Mouse (Mus musculus) left cerebral cortex, postnatal 25 days (tissue): ENCODE results near the gene Lrrc45. TPM values are rescaled to one million over a fixed set of nuclear protein-coding genes. Genes with fewer than 3 reads are reported as not detected.
"Not testable (repeated sequence)": the region's sequence is repeated elsewhere in the genome, so short reads cannot be mapped to it uniquely, and the experiment has no call there.

Source experiments
- DNase-seq, 2 experiments: peaks; one replicate each; pipeline ENCODE4 v3.0.0; 2022; ENCODE audit warnings: low spot score in 2 of 2, mixed read lengths in 1 of 2
- intact Hi-C: fragments of 180-260 bp; cut with DNase I; formaldehyde crosslinking; loops from one replicate; pipeline ENCODE4 v1.15.1; 2025
- total RNA-seq, 2 experiments: library from RNA; stranded (reverse); gene quantifications; 2 replicates each; pipeline ENCODE4 v1.2.3; 2021

The Lrrc45 gene
- 10 to 100 TPM; 50.4 to 60.0 TPM for total RNA-seq

DNA sequence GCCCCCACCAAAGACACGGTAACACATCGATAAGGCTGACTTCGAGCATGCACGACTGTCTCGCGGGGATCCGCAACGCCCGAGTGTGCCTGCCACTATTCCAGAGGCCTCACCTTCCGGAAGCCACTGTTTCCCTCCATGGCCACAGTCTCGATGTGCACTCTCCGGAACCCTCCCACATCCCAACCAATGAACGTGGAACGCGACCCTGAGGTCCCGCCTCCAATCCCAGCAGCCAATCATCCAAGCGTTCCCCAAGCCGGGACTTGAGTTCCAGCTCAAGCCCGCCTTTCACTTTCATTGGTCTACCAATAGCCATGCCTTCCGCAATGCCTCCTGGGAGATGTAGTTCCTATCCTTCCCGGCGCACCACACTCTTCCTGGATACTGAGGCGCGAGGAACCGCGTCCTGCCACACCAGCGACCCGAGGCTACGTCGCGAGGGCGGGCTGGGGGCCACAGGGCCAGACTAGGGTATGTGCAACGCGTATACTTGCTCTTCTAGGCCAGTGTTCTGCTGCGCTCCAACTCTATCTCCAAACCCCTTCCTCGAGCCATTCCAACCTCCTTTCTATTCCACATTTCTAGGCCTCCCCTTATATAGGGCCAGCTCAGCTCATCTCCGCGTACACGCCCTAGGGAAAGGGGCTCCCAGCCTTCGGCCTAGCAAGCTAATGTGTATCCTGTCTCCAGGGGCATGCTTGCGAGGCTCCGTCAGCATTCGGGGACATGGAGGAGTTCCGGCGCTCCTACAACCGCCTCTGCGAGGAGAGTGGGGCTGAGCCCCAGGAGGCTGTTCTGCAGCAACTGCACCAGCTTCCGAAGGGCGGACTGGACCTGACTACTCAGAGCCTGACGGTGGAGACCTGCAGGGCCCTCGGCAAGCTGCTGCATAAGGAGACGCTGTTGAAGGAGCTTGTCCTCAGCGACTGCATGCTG lies at the start of gene Lrrc45, which contains the start of gene Cenpx:
Gene Lrrc45 (plus strand): TSS at position 346 of the 939 bp plus-strand sequence.
Gene Cenpx (minus strand): TSS at position 159 of the 939 bp plus-strand sequence.
- peak; percentile 97 to 100 for DNase-seq
- intact Hi-C loops: loop anchor here (2.0 kb wide), 4 partner anchors 55 to 133 kb away; partner anchors contain the start of genes Arhgdia and Sirt7

DNA sequence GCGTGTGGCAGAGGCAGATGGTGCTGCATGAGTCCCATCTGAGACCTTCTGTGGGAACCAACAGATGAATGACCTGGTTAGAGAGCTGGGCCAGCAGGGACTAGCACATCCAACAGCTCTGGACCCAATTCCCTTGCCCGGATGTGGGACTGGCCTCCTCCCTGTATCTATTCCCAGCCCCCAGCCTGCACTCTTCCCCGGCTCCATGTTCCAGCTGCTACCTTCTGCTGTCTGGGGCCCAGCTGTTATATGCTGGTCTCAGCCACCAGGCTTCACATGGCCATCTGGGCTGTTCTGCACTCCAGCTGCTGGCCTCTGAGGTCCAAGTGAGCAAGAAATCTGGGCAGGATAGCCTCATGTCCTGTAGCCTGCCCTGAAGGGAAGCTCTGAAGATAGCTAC lies 48.3 kb upstream of the Lrrc45 start:
- intact Hi-C loops: no loop called here
- no peak for DNase-seq

DNA sequence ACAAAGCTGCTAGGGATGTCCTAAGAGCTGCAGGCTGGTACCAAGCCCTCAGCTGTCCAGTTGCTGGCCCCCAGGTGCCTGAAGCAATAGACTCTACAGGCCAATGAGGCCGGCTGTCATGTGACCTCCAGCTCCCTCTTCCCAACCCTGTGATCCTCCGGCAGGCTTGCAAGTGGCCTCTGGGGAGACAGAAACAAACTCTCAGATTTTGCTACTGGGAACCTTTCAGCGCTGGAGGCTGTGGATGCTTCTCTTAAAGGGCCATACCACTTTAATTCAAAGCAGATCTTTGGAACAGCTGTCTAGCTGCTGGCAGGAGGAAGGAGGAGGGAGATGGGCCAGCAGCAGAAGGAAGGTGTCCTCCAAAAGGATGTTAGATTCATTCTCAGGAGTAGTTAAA lies 47.1 kb upstream of the Lrrc45 start:
- intact Hi-C loops: no loop called here

DNA sequence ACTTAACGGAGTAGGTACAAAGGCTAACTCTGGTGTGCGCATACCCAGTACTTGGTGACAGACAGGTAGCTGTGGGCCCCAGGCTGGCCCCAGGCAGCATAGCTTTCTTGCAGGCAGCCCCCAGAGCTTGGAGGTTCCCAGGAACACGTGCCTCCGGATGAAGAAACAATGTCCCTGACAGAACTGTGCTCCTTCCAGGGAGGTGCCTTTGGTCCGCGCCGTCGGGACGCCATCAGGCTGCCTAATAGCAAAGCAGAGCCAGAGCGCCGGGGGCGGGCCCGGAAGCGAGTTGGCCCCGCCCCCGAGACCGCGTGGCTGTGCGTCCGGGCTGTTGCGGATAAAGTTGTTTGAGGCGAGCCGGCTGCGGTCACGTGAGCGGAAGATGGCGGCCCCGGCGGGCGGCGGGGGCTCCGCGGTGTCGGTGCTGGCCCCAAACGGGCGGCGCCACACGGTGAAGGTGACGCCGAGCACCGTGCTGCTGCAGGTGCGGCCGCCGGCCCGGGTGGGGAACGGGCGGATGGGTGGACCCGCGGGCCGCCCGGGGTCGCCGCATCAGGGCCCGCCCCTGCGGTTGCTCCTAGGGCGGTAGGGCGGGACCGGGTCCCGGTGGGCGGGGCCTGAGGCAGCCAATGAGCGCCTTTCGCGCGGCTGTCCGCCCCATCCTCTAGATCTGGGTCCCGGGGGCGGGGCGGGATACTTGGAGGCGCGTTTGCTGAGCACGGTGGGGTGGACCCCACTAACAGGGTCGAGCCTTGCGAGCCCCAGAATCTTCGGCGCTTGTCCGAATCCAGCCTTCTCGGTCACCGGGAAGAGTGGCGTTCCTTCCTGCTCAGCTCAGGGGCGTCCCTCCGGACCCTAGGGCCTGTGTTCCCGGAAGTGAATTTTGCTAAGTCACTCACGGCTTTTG lies 40.8 kb upstream of the Lrrc45 start, which contains the start of gene Aspscr1:
Gene Aspscr1 (plus strand): TSS at position 287 of the 907 bp plus-strand sequence.
- intact Hi-C loops: loop anchor here (2.0 kb wide), 1 partner anchor 40 kb away; the partner anchor contains the start of gene Mafg
- DNase-seq: peak; percentile 94

More for the DNA sequence above, 47.1 kb upstream of the Lrrc45 start:
- no peak for DNase-seq

DNA sequence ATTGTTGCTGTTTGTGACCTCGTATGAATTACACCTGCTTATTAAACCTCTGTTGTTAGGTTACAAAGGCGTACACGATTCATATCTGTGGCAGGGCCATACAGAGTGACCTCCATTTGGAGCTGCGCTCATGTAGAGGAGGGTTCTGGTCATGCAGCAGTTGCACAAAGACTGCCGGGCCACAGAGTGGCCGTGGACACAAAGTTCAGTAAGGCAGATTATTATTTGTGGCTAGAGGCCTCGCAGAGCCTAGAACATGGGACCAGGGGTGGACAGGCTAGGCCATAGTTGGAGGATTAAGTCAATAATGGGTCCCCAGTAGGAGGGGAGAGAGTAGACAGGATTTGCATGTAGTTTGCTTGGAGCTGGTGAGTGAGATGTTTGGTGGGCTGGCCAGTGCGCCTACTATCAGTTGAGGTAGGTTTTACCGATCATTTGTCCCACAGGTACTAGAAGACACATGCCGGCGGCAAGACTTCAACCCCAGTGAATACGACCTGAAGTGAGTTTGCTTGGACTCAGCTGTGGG lies 40.1 kb upstream of the Lrrc45 start:
- intact Hi-C loops: loop anchor here (2.0 kb wide), 1 partner anchor 41 kb away; the partner anchor contains the start of gene Mafg
- no peak for DNase-seq

DNA sequence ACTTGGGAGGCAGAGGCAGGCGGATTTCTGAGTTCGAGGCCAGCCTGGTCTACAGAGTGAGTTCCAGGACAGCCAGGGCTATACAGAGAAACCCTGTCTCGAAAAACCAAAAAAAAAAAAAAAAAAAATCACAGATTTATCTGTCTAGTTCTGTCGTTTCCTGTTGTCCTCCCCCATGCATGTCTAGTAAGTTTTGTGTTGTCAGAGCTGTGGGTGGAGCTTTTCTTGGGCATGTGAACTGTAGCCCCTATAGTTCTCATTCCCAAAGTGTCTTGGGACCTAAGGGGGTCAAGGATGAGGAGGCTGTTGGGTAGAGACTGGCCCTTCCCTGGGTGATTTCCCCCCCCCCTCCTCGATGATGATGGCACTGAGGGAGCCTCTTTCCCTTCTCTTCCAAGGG lies 37.9 kb upstream of the Lrrc45 start:
- intact Hi-C loops: not testable (repeated sequence)

DNA sequence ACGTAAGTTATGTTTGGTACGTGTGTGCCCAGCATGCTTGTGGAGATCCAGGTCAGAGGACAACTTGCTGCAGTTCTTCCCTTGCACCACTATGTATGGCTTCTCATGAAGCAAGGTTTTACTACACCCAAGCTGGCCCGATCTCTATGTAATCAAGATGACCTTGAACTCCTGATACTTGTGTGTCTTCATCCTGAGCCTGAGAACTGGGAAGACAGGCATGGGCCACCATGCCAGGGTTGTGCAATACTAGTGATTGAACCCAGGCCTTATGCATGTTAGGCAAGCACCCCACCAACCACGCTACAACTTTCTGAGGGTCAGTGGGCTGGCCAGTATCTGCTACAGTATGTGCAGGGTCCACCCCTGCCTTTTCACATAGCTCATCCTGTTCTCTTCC lies 36.8 kb upstream of the Lrrc45 start:
- no peak for DNase-seq
- intact Hi-C loops: no loop called here

More for the DNA sequence above, 37.9 kb upstream of the Lrrc45 start:
- DNase-seq: not testable (repeated sequence)

DNA sequence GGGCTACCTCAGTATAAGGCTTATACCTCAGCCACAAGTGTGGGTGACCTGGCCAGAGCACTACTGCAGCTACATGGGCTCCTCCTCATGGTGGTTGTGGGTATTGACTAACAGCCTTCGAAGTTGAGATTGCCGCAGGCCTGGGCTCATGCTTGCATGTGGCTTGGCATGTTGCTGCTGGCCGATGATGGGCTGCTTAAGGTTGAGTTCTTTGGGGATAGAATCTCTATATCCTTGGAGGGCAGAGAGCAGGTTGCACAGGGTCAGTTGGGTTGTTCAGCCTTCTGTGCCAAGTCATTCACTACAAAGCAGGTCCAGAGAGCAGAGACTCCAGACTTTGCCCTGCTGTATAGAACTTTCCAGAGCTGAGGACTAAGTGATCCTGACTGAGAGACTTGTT lies 33.8 kb upstream of the Lrrc45 start:
- no peak for DNase-seq

DNA sequence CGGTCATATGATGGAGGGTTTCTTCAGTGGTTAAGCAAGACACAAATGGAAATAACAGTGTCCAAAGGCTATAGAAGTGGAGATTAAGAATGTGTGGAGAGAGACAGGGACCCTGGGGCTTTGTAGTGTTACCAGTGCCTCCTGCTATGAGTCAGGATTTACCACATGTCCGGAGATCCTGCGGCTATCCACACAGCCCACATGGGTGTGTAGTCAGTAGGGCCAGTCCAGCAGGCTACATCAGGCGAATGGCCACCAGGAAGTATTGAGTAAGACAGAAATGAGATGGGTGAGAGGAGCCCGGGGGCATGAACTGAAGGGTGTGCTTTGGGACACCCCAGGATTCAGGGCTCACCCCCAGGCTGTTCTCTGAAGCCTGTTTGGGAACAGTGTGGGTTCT lies 31.0 kb upstream of the Lrrc45 start:
- intact Hi-C loops: no loop called here
- no peak for DNase-seq

More for the DNA sequence above, 33.8 kb upstream of the Lrrc45 start:
- intact Hi-C loops: no loop called here

DNA sequence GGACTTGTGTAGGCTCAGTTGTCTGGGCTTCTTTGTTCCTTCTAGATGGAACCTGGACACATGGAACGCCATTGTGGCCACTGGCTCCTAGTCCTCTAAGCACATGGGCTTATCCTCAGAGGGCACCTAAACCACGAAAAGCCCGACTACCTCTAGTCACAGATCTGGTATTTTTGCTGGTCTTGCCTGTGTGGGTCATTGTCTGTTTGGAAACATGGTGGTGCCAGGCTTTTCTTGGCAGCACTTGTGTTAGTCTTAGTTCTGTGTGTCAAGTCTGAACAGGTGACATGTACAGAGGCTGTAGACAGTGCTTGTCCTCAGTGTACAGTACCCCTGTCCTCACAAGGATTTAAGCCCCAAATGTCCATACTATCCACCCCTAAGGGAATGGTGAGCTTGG lies 30.2 kb upstream of the Lrrc45 start:
- intact Hi-C loops: no loop called here
- no peak for DNase-seq

DNA sequence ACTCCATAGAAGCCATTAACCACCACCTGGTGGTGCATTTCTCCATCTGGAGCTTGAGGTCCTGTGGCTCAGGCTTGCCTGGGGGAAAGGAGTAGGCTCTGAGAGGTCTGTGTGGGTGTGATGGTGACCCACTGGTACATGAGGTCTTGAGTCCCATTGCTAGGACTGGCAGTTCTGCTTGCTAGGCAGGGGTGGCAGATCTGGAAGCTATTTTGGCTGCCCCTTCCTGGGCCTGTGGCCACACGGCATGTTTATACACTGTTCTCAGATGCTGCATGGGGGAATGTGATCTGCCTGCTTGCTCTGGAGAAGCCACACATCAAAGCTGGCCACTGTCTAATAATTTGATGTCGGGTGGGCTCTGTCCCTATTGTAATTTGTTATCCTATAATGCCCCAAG lies 29.6 kb upstream of the Lrrc45 start:
- DNase-seq: no peak
- intact Hi-C loops: no loop called here

DNA sequence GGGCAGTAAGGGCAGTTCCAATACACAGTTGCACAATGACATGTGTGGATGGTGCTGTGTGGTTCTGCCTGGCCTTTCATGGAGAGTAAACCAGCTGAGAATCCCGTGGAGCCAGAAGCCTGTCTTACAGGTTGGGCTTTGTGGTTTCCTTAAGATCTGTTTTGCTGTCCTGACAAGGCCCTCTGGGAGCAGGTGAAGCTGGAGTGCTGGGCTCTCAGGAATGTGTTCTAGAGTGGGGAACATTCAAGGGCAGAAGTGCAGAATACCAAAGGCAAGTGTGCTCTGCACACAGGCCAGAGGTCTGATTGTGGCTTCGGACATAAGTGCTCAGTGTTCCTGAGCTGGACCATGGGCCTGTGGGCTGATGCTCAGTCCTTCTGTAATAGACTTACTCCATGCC lies 29.1 kb upstream of the Lrrc45 start:
- DNase-seq: no peak

DNA sequence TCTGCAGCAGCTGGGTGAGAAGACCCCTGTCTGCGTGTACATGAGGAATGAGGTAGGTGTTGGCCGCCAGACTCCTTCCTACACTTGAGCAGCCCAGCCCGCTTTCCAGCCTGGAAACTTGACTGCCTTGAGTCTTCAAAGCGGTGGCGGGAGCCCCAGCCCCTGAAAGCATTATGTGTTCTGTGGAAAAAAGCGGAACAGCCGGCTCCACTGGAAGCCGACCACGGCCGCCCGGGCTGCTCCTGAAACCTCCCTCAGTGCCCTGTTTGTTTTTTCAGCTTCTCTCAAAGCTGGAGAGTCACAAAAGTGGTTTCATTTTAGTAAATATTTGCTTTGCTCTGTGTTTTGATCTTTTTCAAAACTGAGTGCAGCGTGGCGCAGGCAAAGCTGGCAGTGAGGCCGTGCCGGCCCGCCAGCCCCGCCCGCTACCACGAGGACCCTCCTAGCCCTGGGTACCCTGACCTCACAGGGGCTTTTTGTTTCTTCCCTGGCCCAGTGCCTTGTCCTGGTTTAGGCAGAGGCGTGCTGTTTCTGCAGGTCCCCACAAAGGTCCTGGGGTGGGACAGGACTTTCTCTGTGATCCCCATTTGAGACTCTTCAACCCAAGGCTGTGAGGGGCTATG lies 27.0 kb upstream of the Lrrc45 start:
- DNase-seq: no peak
- intact Hi-C loops: no loop called here

More for the DNA sequence above, 29.1 kb upstream of the Lrrc45 start:
- intact Hi-C loops: no loop called here

DNA sequence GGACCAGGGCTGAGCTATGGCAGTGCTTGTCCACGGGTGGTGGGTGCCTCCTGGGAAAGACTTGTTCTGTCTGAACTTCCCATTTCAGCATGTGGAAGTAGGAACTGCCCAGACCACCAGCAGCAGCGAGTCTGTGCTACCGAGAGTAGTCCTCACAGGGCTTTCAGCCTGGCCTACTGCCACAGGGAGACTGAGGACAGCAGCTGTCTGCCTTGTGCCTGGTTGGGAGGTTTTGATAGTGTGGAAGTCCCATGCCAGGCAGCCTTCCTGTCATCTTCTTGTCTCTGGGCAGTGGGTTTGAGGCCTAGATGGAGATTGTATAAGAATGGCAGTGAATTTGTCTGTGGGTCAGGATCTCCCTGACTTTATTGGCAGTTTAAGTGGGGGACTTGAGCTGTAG lies 24.4 kb upstream of the Lrrc45 start:
- intact Hi-C loops: no loop called here
- DNase-seq: no peak

DNA sequence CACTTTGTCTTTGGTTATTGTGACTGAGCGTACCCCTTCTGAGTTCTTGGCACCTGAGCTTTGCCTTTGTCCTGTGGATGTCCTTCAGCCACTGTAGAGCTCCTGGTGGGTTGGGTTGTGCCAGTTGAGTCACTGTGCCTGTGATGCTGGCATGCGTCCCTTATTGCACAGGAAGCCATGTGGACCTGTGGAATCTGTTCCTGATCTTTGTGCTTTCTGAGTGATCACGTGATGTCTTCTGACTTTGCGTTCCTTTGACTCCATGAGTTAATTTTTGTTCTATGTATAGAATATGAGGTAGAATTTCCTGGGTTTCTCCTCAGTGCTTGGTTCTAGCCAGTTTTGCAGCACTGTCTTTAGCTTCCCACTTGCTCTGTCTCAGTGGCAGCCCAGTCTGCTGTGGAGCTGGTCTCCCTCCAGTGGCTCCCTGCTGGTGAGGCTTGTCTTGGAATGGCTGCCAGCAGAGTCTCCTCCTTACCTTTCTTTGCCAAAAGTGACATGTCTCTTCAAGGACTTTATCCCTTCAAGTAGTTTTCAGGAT lies 21.2 kb upstream of the Lrrc45 start:
- intact Hi-C loops: no loop called here
- peak in 1 of 2 experiments; percentile 58 for DNase-seq

DNA sequence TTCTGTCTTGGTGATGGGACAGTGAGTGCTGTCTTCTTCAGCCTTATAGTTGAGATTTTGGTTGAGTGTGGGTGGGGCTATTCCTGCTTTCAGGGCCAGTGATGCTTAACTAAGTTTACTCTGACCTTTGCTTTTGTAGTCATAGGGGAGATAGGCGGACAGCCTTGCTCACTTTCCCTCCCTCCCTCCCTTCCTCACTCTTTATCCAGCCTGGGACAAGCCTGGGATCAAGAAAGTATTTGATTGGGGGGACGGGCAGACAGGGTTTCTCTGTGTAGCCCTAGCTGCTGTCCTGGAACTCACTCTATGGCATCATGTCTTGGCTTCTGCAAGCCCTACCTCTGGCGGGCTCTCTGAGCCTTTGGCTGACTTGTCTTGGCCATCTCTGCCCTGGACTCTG lies 20.3 kb upstream of the Lrrc45 start:
- intact Hi-C loops: no loop called here
- DNase-seq: no peak

DNA sequence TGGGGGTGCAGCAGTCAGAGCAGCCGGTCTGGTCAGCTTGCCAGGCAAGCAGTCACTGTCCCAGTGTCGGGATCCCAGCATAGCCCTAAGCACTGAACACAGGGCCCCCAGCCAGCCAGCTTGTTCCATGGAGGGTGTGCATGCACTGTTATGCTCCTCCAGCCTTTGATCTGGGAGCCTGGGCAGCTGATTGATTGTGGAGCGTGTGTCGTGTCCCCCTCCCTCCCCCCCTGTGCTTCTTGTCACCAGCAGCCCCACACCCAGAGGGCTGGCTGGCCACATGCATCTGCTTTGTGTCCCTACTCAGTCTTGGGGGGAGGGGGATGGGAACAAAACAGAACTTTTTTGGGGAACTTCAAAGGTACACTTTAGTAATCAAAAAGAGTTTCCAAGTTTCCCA lies 18.5 kb upstream of the Lrrc45 start:
- DNase-seq: no peak
- intact Hi-C loops: no loop called here

DNA sequence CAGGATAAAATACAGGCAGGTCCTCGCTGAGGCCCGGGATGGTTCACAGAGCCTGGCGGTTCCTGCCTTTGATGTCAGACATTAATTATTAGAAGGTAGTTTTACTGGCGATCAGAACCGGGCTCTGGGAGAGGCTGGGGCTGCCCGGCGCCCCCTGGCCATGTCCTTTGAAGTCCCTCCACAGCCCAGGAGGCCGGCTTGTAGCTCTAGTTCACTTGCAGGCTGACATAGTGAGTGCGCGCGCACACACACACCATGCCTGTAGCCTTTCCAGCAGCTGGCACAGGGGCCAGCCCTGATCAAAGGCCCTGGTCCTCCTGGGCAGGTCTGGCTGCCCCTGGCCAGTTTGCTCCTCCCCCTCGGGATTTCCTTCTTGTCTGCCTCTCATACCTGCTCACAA lies 18.1 kb upstream of the Lrrc45 start:
- intact Hi-C loops: no loop called here
- no peak for DNase-seq

DNA sequence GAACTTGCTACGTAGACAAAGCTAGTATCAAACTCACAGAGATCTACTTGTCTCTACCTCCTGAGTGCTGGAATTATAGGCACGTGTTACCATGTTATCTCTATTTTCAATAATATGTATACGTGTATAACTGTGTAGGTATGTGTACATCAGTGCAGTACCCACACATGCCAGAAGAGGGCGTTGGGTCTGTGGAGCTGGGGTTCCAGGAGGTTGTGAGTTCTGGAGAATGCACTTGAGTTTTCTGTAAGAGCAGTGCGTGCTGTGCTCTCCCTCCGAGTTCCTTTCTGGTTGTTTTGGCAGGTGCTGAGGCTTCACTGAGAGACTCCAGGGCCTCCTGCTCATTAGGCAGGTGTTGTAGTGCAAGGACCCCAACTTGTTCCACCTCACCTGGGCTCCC lies 17.2 kb upstream of the Lrrc45 start:
- intact Hi-C loops: no loop called here

More for the DNA sequence above, 17.2 kb upstream of the Lrrc45 start:
- no peak for DNase-seq
